Mouse (Mus musculus): ENCODE results near the gene Tfdp2. TPM values are rescaled to one million over a fixed set of nuclear protein-coding genes. Genes with fewer than 3 reads are reported as not detected.

The Tfdp2 gene
- polyA plus RNA-seq, 1 experiment from 2014 or later = 44.2 TPM

GRCm38 (mm10) chr9:96186701-96187100, 9.4 kb upstream of the Tfdp2 start:
- Histone ChIP-seq H3K27me3 (replicated peaks) (no peaks in the 10 kb centered on the region), H3K36me3 (peaks cover 11% of the 10 kb centered on the region; the same call in 1 of the 2 replicates), H3K4me2 (no peak overlapping the region), H3K27ac (ENCODE audit: poor library complexity, severe bottlenecking) (no peak overlapping the region), H3K9ac (no peak overlapping the region), H3K9me3 (replicated peaks) (no peaks in the 10 kb centered on the region), H3K4me1 (replicated peaks) (peaks cover 6% of the 10 kb centered on the region), H3K4me3 (no peak overlapping the region)
- ATAC-seq (ENCODE audit: insufficient number of reproducible peaks, low FRiP score) = no peak
- WGBS = 53% methylated on average over 7 of the region's 7 CpGs

- Histone ChIP-seq H3K4me1 (replicated peaks) (peaks cover 16% of the 10 kb centered on the region), H3K4me2 (peak overlapping the region; percentile 80), H3K27ac (ENCODE audit: poor library complexity, severe bottlenecking) (peak overlapping the region; percentile 75), H3K4me3 (peak overlapping the region; percentile 65), H3K36me3 (no peaks in the 10 kb centered on the region), H3K9me3 (replicated peaks) (no peaks in the 10 kb centered on the region), H3K27me3 (replicated peaks) (no peaks in the 10 kb centered on the region), H3K9ac (peak overlapping the region; percentile 84)
- under 1% methylated on average over 20 of the region's 20 CpGs for WGBS
- ATAC-seq (ENCODE audit: insufficient number of reproducible peaks, low FRiP score) = peak; percentile 41; the same call in 1 of the 2 replicates
These were observed 634 bp downstream of the Tfdp2 start for GRCm38 (mm10) chr9:96196636-96197181.

GRCm38 (mm10) chr9:96197806-96198205, 1.7 kb downstream of the Tfdp2 start:
- Histone ChIP-seq H3K9me3 (replicated peaks) (no peaks in the 10 kb centered on the region), H3K27me3 (replicated peaks) (no peaks in the 10 kb centered on the region), H3K27ac (ENCODE audit: poor library complexity, severe bottlenecking) (no peak overlapping the region), H3K36me3 (0 out of 2 replicates have a peak, but pooled peaks cover 6% of the 10 kb centered on the region), H3K4me3 (peak overlapping the region; percentile 65; the same call in 1 of the 2 replicates), H3K4me1 (replicated peaks) (peaks cover 16% of the 10 kb centered on the region), H3K9ac (no peak overlapping the region), H3K4me2 (peak overlapping the region; percentile 80)
- ATAC-seq (ENCODE audit: insufficient number of reproducible peaks, low FRiP score) = no peak
- WGBS = 61% methylated on average over 9 of the region's 9 CpGs

- ATAC-seq (ENCODE audit: insufficient number of reproducible peaks, low FRiP score) = no peak
- Histone ChIP-seq H3K36me3 (peaks cover 35% of the 10 kb centered on the region), H3K4me3 (no peak overlapping the region), H3K9me3 (replicated peaks) (no peaks in the 10 kb centered on the region), H3K27me3 (replicated peaks) (no peaks in the 10 kb centered on the region), H3K9ac (no peak overlapping the region), H3K4me1 (replicated peaks) (no peaks in the 10 kb centered on the region), H3K4me2 (no peak overlapping the region), H3K27ac (ENCODE audit: poor library complexity, severe bottlenecking) (no peak overlapping the region)
- WGBS = 96% methylated on average over 3 of the region's 3 CpGs
These were observed 7.6 kb downstream of the Tfdp2 start for GRCm38 (mm10) chr9:96203663-96204062.

- Histone ChIP-seq H3K9ac (no peak overlapping the region), H3K9me3 (replicated peaks) (no peaks in the 10 kb centered on the region), H3K4me2 (no peak overlapping the region), H3K4me3 (no peak overlapping the region), H3K27me3 (replicated peaks) (no peaks in the 10 kb centered on the region), H3K27ac (ENCODE audit: poor library complexity, severe bottlenecking) (no peak overlapping the region), H3K4me1 (replicated peaks) (no peaks in the 10 kb centered on the region), H3K36me3 (peaks cover 32% of the 10 kb centered on the region)
- 88% methylated on average over 3 of the region's 3 CpGs for WGBS
- ATAC-seq (ENCODE audit: insufficient number of reproducible peaks, low FRiP score) = no peak
These were observed 11.4 kb downstream of the Tfdp2 start for GRCm38 (mm10) chr9:96207428-96207827.

- no peaks in the 10 kb centered on the region for H3K4me1 ChIP-seq (replicated peaks)
- H3K27ac ChIP-seq (ENCODE audit: poor library complexity, severe bottlenecking) = no peak overlapping the region
- no peak for ATAC-seq (ENCODE audit: insufficient number of reproducible peaks, low FRiP score)
- no peak overlapping the region for H3K4me3 ChIP-seq
- no peak overlapping the region for H3K9ac ChIP-seq
- peaks cover 12% of the 10 kb centered on the region; the same call in 1 of the 2 replicates for H3K36me3 ChIP-seq
- no peaks in the 10 kb centered on the region for H3K27me3 ChIP-seq (replicated peaks)
- WGBS = 82% methylated on average over 3 of the region's 3 CpGs
- H3K9me3 ChIP-seq (replicated peaks) = 0 out of 2 replicates have a peak, but pooled peaks cover 2% of the 10 kb centered on the region
- H3K4me2 ChIP-seq = no peak overlapping the region
These were observed 17.1 kb downstream of the Tfdp2 start for GRCm38 (mm10) chr9:96213036-96213645.

- WGBS = 80% methylated on average over 2 of the region's 2 CpGs
- Histone ChIP-seq H3K4me1 (replicated peaks) (no peaks in the 10 kb centered on the region), H3K9ac (no peak overlapping the region), H3K4me3 (no peak overlapping the region), H3K27me3 (replicated peaks) (no peaks in the 10 kb centered on the region), H3K36me3 (peaks cover 10% of the 10 kb centered on the region; the same call in 1 of the 2 replicates), H3K4me2 (no peak overlapping the region), H3K9me3 (replicated peaks) (0 out of 2 replicates have a peak, but pooled peaks cover 2% of the 10 kb centered on the region), H3K27ac (ENCODE audit: poor library complexity, severe bottlenecking) (no peak overlapping the region)
- no peak for ATAC-seq (ENCODE audit: insufficient number of reproducible peaks, low FRiP score)
These were observed 18.1 kb downstream of the Tfdp2 start for GRCm38 (mm10) chr9:96214171-96214570.

- Histone ChIP-seq H3K27me3 (replicated peaks) (no peaks in the 10 kb centered on the region), H3K4me2 (no peak overlapping the region), H3K9ac (no peak overlapping the region), H3K27ac (ENCODE audit: poor library complexity, severe bottlenecking) (no peak overlapping the region), H3K9me3 (replicated peaks) (0 out of 2 replicates have a peak, but pooled peaks cover 2% of the 10 kb centered on the region), H3K4me3 (no peak overlapping the region), H3K4me1 (replicated peaks) (no peaks in the 10 kb centered on the region), H3K36me3 (peaks cover 10% of the 10 kb centered on the region; the same call in 1 of the 2 replicates)
- no peak for ATAC-seq (ENCODE audit: insufficient number of reproducible peaks, low FRiP score)
- WGBS = 80% methylated on average over 1 of the region's 1 CpGs
These were observed 21.2 kb downstream of the Tfdp2 start for GRCm38 (mm10) chr9:96217299-96217698.

- H3K9ac ChIP-seq = no peak overlapping the region
- no peak overlapping the region for H3K27ac ChIP-seq (ENCODE audit: poor library complexity, severe bottlenecking)
- H3K36me3 ChIP-seq = peaks cover 10% of the 10 kb centered on the region; the same call in 1 of the 2 replicates
- no peaks in the 10 kb centered on the region for H3K4me1 ChIP-seq (replicated peaks)
- H3K4me3 ChIP-seq = no peak overlapping the region
- H3K9me3 ChIP-seq (replicated peaks) = 0 out of 2 replicates have a peak, but pooled peaks cover 2% of the 10 kb centered on the region
- no peak for ATAC-seq (ENCODE audit: insufficient number of reproducible peaks, low FRiP score)
- H3K27me3 ChIP-seq (replicated peaks) = no peaks in the 10 kb centered on the region
- no peak overlapping the region for H3K4me2 ChIP-seq
These were observed 21.7 kb downstream of the Tfdp2 start for GRCm38 (mm10) chr9:96217799-96218198.

GRCm38 (mm10) chr9:96219114-96219669, 23.1 kb downstream of the Tfdp2 start:
- 71% methylated on average over 2 of the region's 2 CpGs for WGBS
- Histone ChIP-seq H3K9me3 (replicated peaks) (0 out of 2 replicates have a peak, but pooled peaks cover 2% of the 10 kb centered on the region), H3K27ac (ENCODE audit: poor library complexity, severe bottlenecking) (no peak overlapping the region), H3K4me1 (replicated peaks) (0 out of 2 replicates have a peak, but pooled peaks cover 4% of the 10 kb centered on the region), H3K4me2 (no peak overlapping the region), H3K27me3 (replicated peaks) (no peaks in the 10 kb centered on the region), H3K4me3 (no peak overlapping the region), H3K36me3 (peaks cover 7% of the 10 kb centered on the region; the same call in 1 of the 2 replicates), H3K9ac (no peak overlapping the region)
- no peak for ATAC-seq (ENCODE audit: insufficient number of reproducible peaks, low FRiP score)

- no peak overlapping the region for H3K4me3 ChIP-seq
- H3K27me3 ChIP-seq (replicated peaks) = no peaks in the 10 kb centered on the region
- H3K4me2 ChIP-seq = no peak overlapping the region
- H3K9me3 ChIP-seq (replicated peaks) = no peaks in the 10 kb centered on the region
- H3K9ac ChIP-seq = no peak overlapping the region
- no peak for ATAC-seq (ENCODE audit: insufficient number of reproducible peaks, low FRiP score)
- no peak overlapping the region for H3K27ac ChIP-seq (ENCODE audit: poor library complexity, severe bottlenecking)
- H3K36me3 ChIP-seq = no peaks in the 10 kb centered on the region
- H3K4me1 ChIP-seq (replicated peaks) = 0 out of 2 replicates have a peak, but pooled peaks cover 4% of the 10 kb centered on the region
These were observed 24.3 kb downstream of the Tfdp2 start for GRCm38 (mm10) chr9:96220419-96220818.
